Mouse (Mus musculus) megakaryocyte, embryonic 14.5 days (primary cell): ENCODE measurements at regions not wholly inside any gene's neighbourhood (a gene's known extent, or its start where the extent isn't known, plus 50 kb on each side); places are given as distances from the start of the nearest gene placed in this dataset.

Experiments used
- FLI1 ChIP-seq: IDR thresholded peaks from 2 replicates; pipeline ENCODE4 v1.6.1; 2012; ENCODE audit warnings: low read length, inconsistent platforms, mixed read lengths
- GATA1 ChIP-seq: IDR thresholded peaks from 3 replicates; pipeline ENCODE4 v1.6.1; 2012; ENCODE audit warnings: mixed read lengths, low read length, inconsistent platforms, borderline replicate concordance

DNA sequence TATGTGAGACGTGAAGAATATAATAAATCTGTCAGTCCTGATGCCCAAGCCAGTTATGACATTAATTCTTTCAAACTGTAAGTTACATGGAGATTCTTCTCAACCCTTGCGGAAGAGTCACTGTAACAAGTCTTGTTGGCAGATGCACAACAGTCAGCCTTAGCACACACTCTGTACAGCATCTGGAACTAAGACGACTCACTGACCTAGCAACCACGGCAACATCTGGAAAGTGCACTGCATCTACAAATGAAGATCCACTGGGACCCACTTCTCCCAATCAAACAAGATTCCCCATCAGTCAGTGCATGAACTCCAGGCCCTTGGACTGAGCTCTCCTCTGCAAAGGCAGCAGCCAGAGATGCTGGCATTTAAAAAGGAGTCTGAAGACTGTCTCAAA, 620.2 kb downstream of the Basp1 start:
- TF ChIP-seq GATA1 (no peak), FLI1 (no peak)
